Mouse (Mus musculus): ENCODE data around the gene Dnajc15.

- no peak for TF ChIP-seq POLR2A (IDR thresholded peaks at IDR 0.05; ENCODE audit: borderline replicate concordance, extremely low read depth, low read depth, low read length)
- no peak for TF ChIP-seq CTCF (IDR thresholded peaks at IDR 0.05; ENCODE audit: insufficient read depth, low read length)
These were observed 28.7 kb downstream of the Dnajc15 start for GRCm38 (mm10) chr14:77846206-77846605.

All from lung, adult 2 months (tissue).